In genomic region chrX:52164134-52164737, GRCm38 (mm10) we compare ENCODE assay signal across 9 mouse cellular contexts. TPM values are rescaled to one million over a fixed set of nuclear protein-coding genes. Genes with fewer than 3 reads are reported as not detected.
DNase-seq lines count a peak whose midpoint lies in the region; ATAC-seq and TF ChIP-seq lines count a peak whose summit lies in the region.
"Had no signal": no experiment of that assay in that cellular context is flagged by ENCODE, and none has a peak within 500 bp of the region (broad histone marks: within the 10 kb centered on the region; RNA-seq: fewer than 3 reads in every experiment).

No protein-coding gene starts in this region.

- no peak for TF ChIP-seq POLR2A in liver, adult 2 months (IDR thresholded peaks at IDR 0.05; ENCODE audit: extremely low read depth, insufficient read depth, low read length)

- H3K36me3 ChIP-seq in embryonic facial prominence, embryonic 14.5 days (ENCODE audit: control insufficient read depth, insufficient read depth, low read length), result no peaks in the 10 kb centered on the region
- no peaks in the 10 kb centered on the region for H3K36me3 ChIP-seq in liver, adult 2 months (ENCODE audit: control insufficient read depth, insufficient read depth, low read length)
- no peaks in the 10 kb centered on the region for H3K36me3 ChIP-seq in neural tube, embryonic 15.5 days

- peak overlapping the region; percentile 58 for H3K4me3 ChIP-seq in embryonic facial prominence, embryonic 14.5 days (ENCODE audit: low read depth, low read length)
- H3K4me3 ChIP-seq in liver, adult 2 months (ENCODE audit: insufficient read depth, low read depth, low read length), result peak overlapping the region; percentile 99
- peak overlapping the region; percentile 50 for H3K4me3 ChIP-seq in neural tube, embryonic 15.5 days (replicated peaks)

- TF ChIP-seq CTCF in liver, adult 2 months (IDR thresholded peaks at IDR 0.05; ENCODE audit: low read depth, low read length), result no peak

- 20% methylated on average over 32 of the region's 44 CpGs for WGBS in embryonic facial prominence, embryonic 14.5 days
- under 1% methylated on average over 39 of the region's 44 CpGs for WGBS in liver, adult 2 months
- 20% methylated on average over 43 of the region's 44 CpGs for WGBS in neural tube, embryonic 15.5 days

- 0 out of 2 replicates have a peak, but pooled peaks cover 3% of the 10 kb centered on the region for H3K27me3 ChIP-seq in embryonic facial prominence, embryonic 14.5 days (replicated peaks; ENCODE audit: control insufficient read depth, insufficient read depth, low read length)
- no peaks in the 10 kb centered on the region for H3K27me3 ChIP-seq in liver, adult 2 months (ENCODE audit: control insufficient read depth, insufficient read depth, low read length)
- H3K27me3 ChIP-seq in neural tube, embryonic 15.5 days (replicated peaks), result peaks cover 4% of the 10 kb centered on the region; the same call in 1 of the 2 replicates

- no peaks in the 10 kb centered on the region for H3K9me3 ChIP-seq in embryonic facial prominence, embryonic 14.5 days (ENCODE audit: control insufficient read depth, low read length)
- H3K9me3 ChIP-seq in neural tube, embryonic 15.5 days (replicated peaks), result no peaks in the 10 kb centered on the region

- ATAC-seq in embryonic facial prominence, embryonic 14.5 days (ENCODE audit: low read depth), result no peak
- ATAC-seq in neural tube, embryonic 15.5 days (ENCODE audit: low FRiP score), result peak; percentile 54

- H3K79me2 ChIP-seq in liver, adult 2 months (ENCODE audit: control insufficient read depth, insufficient read depth, low read length), result peaks cover 18% of the 10 kb centered on the region; the same call in 1 of the 2 replicates

- peak; percentile 22 for DNase-seq in ovary, postnatal 36 days (ENCODE audit: low spot score)
- DNase-seq in ovary, postnatal 14 days (ENCODE audit: low spot score), result no peak
- no peak for DNase-seq in embryonic facial prominence, embryonic 14.5 days (ENCODE audit: low spot score)
- DNase-seq in heart, postnatal 14 days, result peak; percentile 14 to 19
- DNase-seq in liver, adult 2 months (ENCODE audit: extremely low read depth, low read depth, low spot score), result no peak
- no peak for DNase-seq in ovary, adult 18-20 months (ENCODE audit: low spot score)
- no peak for DNase-seq in left cerebral cortex, postnatal 25 days (ENCODE audit: low spot score in 2 of 2)

- peak overlapping the region; percentile 63 for H3K4me2 ChIP-seq in embryonic facial prominence, embryonic 14.5 days (ENCODE audit: low read depth, low read length)
- H3K4me2 ChIP-seq in neural tube, embryonic 15.5 days, result peak overlapping the region; percentile 78

- H3K9ac ChIP-seq in embryonic facial prominence, embryonic 14.5 days (ENCODE audit: low read depth, low read length), result peak overlapping the region; percentile 71
- peak overlapping the region; percentile 100 for H3K9ac ChIP-seq in liver, adult 2 months (ENCODE audit: low read depth, low read length)
- peak overlapping the region; percentile 44 for H3K9ac ChIP-seq in neural tube, embryonic 15.5 days (replicated peaks)

- H3K4me1 ChIP-seq in embryonic facial prominence, embryonic 14.5 days (ENCODE audit: control insufficient read depth, insufficient read depth, low read length), result peaks cover 7% of the 10 kb centered on the region; the same call in 1 of the 2 replicates
- H3K4me1 ChIP-seq in liver, adult 2 months (ENCODE audit: control insufficient read depth, insufficient read depth, low read length), result 0 out of 2 replicates have a peak, but pooled peaks cover 2% of the 10 kb centered on the region
- peaks cover 8% of the 10 kb centered on the region for H3K4me1 ChIP-seq in neural tube, embryonic 15.5 days

- H3K27ac ChIP-seq in embryonic facial prominence, embryonic 14.5 days (replicated peaks; ENCODE audit: low read depth, low read length), result peak overlapping the region; percentile 54
- H3K27ac ChIP-seq in liver, adult 2 months (replicated peaks; ENCODE audit: insufficient read depth, low read depth, low read length), result peak overlapping the region; percentile 97
- H3K27ac ChIP-seq in neural tube, embryonic 15.5 days (replicated peaks), result no peak overlapping the region

- intact Hi-C loops in heart, postnatal 14 days (cut with DNase I), result loop anchor here (5.0 to 10.0 kb wide), 3 partner anchors 77 to 208 kb away; no protein-coding TSS in a partner anchor
- intact Hi-C loops in left cerebral cortex, postnatal 25 days (cut with DNase I), result no loop called here

RNA-seq across cellular contexts. Expression of gene Gpc4, which starts 0.8 kb away (rescaled TPM):
- 67.0 and 68.1 TPM in 2 replicates for polyA plus RNA-seq in embryonic facial prominence, embryonic 14.5 days (2014; fragmentation: Nextera tagmentation; extraction: Ambion mirVana)
- 10 to 100 TPM; 46.9 to 49.7 TPM for total RNA-seq in heart, postnatal 14 days (2021)
- 30.3 and 35.7 TPM in 2 replicates for total RNA-seq in liver, adult 2 months (2014; rRNA removed)
- polyA plus RNA-seq in liver, adult 2 months (2012; rRNA removed), result 29.7 and 30.8 TPM in 2 replicates
- polyA plus RNA-seq in neural tube, embryonic 15.5 days (2015; fragmentation: Nextera tagmentation; extraction: Ambion mirVana), result 12.7 and 15.3 TPM in 2 replicates
- total RNA-seq in left cerebral cortex, postnatal 25 days (2021), result 10 to 100 TPM; 21.2 to 23.0 TPM
- total RNA-seq: neutrophil, adult 5-6 weeks had no signal

Comparison
In these comparisons a context has a peak if more than half of its experiments do, and no peak if none do; other contexts are left out.
1. DNase-seq: peak in ovary, postnatal 36 days (single experiment) and heart, postnatal 14 days (2 of 2); none in ovary, postnatal 14 days (single experiment), embryonic facial prominence, embryonic 14.5 days (single experiment), liver, adult 2 months (single experiment), ovary, adult 18-20 months (single experiment) and left cerebral cortex, postnatal 25 days (0 of 2).
2. H3K9ac ChIP-seq: peak in every context shown above with its lines; median percentile 100 in liver, adult 2 months; 71 in embryonic facial prominence, embryonic 14.5 days; 44 in neural tube, embryonic 15.5 days.
3. Peak in every context shown above with its lines, with median percentiles within 50 percentile points of each other: H3K4me3 ChIP-seq.